Mouse (Mus musculus) cerebellum, adult 9-11 months (tissue): ENCODE measurements around the gene Avpr1b.
"Not testable (repeated sequence)": the region's sequence is repeated elsewhere in the genome, so short reads cannot be mapped to it uniquely, and the experiment has no call there.

Experiments used
- DNase-seq: peaks from one replicate; pipeline ENCODE4 v3.0.0; 2022

The Avpr1b gene

DNA sequence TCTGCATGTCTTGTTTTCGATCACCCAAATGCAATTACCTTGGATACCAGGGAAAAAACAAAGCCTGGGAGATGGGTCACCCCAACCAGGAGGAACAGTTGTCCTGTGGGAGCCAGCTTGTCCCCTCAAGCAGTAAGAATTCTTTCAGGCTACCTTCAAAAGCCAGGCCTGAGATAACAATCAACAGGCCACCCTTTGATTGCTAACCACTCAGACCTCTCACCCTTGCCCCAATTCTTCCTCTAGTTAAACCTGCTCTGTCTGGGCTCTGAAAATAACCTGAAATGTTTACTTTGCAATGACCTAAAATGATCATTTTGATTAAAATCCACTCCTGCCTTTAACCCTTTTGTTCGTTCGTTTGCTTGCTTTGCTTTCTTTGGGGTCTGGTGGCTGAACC, 24.6 kb downstream of the Avpr1b start:
- no peak for DNase-seq

DNA sequence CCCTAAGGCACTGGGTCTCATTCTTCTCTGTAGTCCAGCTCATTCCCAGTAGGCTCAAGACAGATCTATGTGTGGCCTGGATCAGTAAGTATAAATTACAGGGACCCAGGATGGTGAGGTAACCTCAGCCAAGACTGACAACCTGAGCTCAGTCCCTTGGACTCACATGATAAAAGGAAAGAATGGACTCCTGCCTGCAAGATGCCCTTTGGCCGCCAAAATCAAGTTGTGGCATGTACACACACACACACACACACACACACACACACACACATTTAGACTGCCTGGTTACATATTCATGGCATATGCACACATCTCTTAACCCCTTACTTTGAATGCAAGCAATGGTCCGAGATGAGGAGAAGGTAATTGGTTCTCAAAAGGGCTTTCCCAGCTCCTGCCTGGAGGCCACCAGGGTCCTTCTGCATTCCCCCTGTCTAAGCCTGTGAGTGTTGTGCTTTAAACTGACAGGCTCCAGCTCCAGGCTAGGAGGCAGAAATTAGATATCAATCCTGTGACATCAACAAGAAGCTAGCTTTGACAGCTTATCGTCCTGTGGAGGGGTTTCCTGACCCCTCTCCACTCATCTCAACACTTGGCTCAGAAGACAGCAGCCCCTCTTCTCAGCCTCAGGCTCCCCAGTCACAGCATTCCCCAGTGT, 25.3 kb downstream of the Avpr1b start:
- DNase-seq: no peak

DNA sequence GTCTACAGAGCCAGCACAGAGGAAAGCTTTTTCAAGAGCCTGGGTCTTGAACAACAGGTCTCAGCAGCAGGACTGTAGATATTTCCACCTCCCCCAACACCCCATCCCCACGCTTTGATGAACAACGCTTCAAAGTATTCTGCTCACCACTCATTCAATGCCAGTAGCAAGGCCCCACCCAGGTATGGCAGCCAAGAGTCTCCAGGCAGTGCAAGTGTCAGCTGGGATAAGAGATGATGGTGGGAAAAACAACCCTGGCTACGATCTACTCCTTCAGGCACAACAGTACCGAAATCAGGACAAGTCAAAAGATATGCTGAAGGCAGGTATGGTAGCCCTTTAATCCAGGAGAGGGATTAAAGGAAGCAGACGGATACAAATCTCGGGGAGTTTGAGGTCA, 27.2 kb downstream of the Avpr1b start:
- DNase-seq: no peak

DNA sequence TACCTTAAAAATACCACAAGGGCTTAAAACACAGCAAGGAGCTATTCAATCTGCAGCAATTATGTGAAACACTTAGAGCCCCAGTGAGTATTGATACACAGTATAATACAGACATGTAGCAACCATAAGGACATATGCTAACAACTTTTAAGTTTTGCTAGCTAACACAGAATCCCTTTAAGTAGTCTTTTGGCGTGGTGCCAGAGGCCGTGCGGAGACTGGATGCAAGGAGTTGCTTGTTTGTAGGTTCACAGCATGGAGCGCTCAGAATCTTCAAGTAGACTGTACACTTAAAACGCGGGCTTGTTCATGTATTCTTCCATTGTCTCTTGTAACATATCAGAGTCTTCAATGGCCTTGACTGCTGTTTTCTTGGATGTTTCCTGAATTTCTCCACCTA, 33.2 kb downstream of the Avpr1b start:
- not testable (repeated sequence) for DNase-seq

GRCm38 (mm10) chr1:131634495-131634894, 35.5 kb downstream of the Avpr1b start:
- DNase-seq: no peak

DNA sequence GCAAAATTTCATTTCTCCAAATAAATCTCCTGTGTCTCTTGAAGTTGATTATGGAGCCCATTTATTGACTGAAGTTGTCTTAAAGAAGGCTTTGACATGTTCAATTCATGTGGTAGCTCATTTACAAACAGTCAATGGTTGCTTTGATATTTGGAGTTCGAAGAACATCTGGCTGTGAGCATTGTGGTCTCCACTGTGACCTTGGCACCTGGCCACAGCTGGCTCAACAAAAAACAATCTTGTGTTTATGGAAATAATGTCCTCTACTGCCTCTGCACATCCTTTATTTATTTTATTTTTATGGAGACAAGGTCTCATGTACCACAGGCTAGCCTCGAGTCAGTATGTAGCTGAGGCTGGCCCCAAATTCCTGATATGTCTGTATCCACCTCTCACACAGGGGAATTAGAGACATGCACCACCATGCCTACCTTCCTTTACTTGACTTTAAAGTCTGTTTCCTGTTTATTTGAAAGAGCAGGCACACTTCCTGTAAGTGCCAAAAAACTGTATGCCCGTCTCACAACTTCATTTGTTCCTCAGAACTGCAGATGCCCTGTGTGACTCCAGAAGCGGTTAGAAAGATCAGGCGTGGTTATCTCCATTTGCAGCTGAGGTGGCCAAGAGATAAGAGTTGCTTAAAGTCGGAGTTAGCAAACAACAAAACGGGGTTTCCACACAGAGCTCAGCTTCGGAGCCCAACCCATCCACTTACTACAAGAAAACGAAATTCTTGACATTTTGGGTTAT, 38.9 kb downstream of the Avpr1b start, which contains the start of gene Ctse:
Ctse (plus strand) TSS at position 516 of the 750 bp plus-strand sequence.
- no peak for DNase-seq

GRCm38 (mm10) chr1:131638541-131639421, 39.7 kb downstream of the Avpr1b start:
- no peak for DNase-seq

DNA sequence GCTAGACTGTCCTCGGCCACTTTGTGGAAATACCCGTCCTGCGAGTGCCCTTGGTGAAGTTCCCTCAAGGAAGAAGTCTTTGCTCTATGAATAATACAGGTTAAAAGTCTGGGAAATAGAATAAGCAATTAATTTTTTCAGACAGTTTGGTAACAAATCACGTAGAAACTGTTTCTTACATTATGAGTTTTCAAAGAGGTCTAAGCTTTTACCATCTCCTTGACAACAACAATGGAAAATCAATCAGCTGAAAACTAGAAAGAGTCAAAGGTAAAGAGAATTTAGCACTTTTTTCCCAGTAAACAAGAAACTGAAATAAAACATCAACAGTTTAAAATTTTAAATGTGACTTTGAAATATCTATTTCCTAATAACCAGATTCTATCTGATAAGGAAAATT, 41.0 kb downstream of the Avpr1b start:
- no peak for DNase-seq

- no peak for DNase-seq
Observed at GRCm38 (mm10) chr1:131641565-131641964, 42.5 kb downstream of the Avpr1b start.

GRCm38 (mm10) chr1:131642251-131642650, 43.2 kb downstream of the Avpr1b start:
- DNase-seq: no peak

- no peak for DNase-seq
Observed at GRCm38 (mm10) chr1:131652670-131653443, 53.8 kb downstream of the Avpr1b start.

DNA sequence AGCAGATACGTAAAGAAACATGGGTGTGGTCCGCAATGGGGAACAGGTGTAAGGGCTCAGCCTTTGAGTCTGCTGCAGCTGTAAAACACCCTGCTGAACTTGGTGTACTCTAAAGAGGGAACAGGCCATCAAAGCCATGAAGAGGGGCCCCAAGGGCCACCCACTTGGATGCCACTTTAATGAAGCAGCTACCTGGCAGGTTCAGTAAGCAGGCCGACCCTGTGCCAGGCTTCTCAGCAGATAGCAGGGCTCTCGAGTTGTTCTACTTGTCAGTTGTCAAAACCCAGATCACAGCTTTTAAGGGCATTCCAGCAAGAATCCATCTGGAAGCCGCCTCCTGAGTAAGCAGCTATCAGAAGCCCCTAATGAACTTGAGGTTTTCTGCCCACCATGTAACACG, 56.6 kb downstream of the Avpr1b start:
- no peak for DNase-seq

DNA sequence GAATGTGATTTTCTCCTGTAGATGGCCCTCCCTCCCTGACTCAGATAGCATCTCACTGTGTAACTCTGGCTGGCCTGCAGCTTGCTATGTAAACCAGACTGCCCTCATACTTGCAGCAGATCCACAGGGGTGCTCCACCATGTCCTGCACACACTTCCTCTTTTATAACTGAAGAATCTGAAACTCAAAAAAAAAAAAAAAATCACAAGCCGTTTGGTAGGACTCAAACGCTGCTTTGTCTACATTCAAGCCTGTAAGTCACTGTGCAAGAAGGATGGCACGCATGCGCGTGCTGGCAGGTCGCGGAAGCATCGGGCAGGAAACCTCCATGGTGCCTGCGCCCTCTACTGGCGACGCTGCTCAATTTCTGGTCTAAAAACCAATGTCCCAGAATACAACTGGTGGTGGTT, 58.9 kb downstream of the Avpr1b start:
- peak; percentile 89 for DNase-seq

DNA sequence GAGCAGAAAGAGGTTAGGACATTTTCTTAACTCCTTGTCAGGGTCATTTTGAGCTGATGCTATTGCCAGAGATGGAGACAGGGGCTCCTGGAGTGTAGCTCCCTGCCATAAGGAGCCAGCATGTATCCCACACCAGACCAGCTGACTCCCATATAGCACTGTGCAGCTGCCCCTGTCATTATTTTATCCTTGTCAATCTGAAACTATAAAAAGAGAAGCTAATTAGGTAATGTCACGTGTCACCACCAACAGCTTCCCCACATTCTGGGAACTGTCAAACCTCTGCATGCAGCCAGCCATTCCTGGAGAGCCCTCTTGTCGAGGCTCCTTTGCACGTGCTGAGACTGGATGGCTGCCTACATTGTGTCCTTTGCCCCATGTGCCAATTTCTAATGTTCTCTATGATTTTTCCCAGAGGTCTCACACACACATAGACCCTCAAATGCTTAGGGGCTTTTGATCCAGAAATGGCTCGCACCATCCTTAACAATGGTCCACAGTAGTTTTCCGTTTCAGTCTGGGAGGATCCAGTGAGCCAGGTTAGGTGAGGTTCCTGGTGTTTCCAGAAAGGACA, 60.6 kb downstream of the Avpr1b start:
- DNase-seq: no peak

- DNase-seq: no peak
Observed at GRCm38 (mm10) chr1:131660266-131660665, 61.2 kb downstream of the Avpr1b start.

GRCm38 (mm10) chr1:131660716-131661472, 61.9 kb downstream of the Avpr1b start:
- no peak for DNase-seq
